18 mouse cellular contexts compared by ENCODE assay signal in the genomic region with DNA sequence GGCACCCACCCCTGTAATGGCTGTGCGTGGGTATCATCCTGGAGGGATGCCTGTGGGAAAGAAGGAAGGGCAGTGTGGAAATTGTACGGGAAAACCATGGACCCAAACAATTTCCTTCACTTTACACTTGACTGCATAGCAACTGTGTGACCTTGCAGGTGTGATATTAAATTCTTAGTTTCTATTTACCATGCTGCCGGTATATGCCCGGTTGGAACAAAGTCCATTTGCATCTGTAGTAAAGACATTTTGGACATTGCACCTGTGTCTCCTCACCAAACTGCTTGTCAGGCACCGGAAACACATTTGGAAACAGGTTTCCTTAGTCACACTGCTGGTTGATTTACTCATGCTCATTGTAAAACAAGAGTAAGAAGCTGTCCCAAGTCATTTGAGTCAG.
"Had no signal": no experiment of that assay in that cellular context is flagged by ENCODE, and none has a peak within 500 bp of the region (broad histone marks: within the 10 kb centered on the region; RNA-seq: fewer than 3 reads in every experiment).

No protein-coding gene starts in this region.

- H3K9ac ChIP-seq: liver, postnatal 0 days; lung, embryonic 15.5 days; midbrain, embryonic 13.5 days; midbrain, embryonic 15.5 days; neural tube, embryonic 12.5 days; stomach, embryonic 15.5 days had no signal

- ATAC-seq: liver, postnatal 0 days; lung, postnatal 0 days; midbrain, embryonic 13.5 days; midbrain, embryonic 15.5 days had no signal

- H3K27me3 ChIP-seq: lung, embryonic 15.5 days; midbrain, embryonic 15.5 days; stomach, embryonic 15.5 days had no signal

- H3K4me3 ChIP-seq: lung, embryonic 15.5 days; megakaryocyte, embryonic 14.5 days; midbrain, embryonic 13.5 days; midbrain, embryonic 15.5 days; neural tube, embryonic 12.5 days; stomach, embryonic 15.5 days had no signal

- H3K4me2 ChIP-seq: lung, embryonic 15.5 days; midbrain, embryonic 11.5 days; midbrain, embryonic 13.5 days; midbrain, embryonic 15.5 days; neural tube, embryonic 12.5 days; stomach, embryonic 15.5 days had no signal

- H3K9me3 ChIP-seq: lung, embryonic 15.5 days; megakaryocyte, embryonic 14.5 days; midbrain, embryonic 13.5 days; midbrain, embryonic 15.5 days; neural tube, embryonic 12.5 days; stomach, embryonic 15.5 days had no signal

- H3K27ac ChIP-seq: lung, embryonic 15.5 days; macrophage; midbrain, embryonic 13.5 days; midbrain, embryonic 15.5 days; neural tube, embryonic 12.5 days; stomach, embryonic 15.5 days; stomach, postnatal 0 days had no signal

- DNase-seq: liver, postnatal 0 days; lung, adult 2 months; lung, postnatal 14 days; lung, postnatal 36 days; right cerebral cortex, postnatal 14 days; thymus, adult 18-20 months; thymus, postnatal 14 days; thymus, postnatal 36 days had no signal

- H3K36me3 ChIP-seq: lung, embryonic 15.5 days; midbrain, embryonic 13.5 days; midbrain, embryonic 15.5 days; neural tube, embryonic 12.5 days; stomach, embryonic 15.5 days had no signal

- H3K4me1 ChIP-seq: lung, embryonic 15.5 days; stomach, embryonic 15.5 days had no signal
